Mouse (Mus musculus): ENCODE measurements around the gene Dnah7c.
"Not testable (repeated sequence)": the region's sequence is repeated elsewhere in the genome, so short reads cannot be mapped to it uniquely, and the experiment has no call there.

Dnah7c gene

DNA sequence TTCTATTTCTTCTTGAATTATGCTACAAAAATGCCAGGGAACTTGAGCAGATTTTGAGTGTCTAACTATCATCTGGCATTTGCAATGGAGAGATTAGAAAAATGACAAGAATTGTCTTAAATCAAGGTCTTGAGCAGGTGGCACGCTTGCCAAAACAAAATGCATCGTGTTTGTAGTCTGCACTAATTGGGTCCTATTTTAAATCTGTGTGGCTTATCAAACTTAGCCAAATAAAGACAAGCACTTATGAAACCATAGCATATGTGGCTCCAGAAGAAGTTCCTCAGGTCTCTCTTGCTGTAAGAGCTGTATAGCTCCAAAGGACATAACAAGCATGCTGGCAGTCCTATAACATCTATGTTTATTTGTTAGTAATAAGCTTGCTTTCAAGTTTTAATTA lies 300.3 kb downstream of the Dnah7c start:
- DNase-seq (ENCODE audit: extremely low read depth, insufficient read length, low spot score): not testable (repeated sequence)

DNA sequence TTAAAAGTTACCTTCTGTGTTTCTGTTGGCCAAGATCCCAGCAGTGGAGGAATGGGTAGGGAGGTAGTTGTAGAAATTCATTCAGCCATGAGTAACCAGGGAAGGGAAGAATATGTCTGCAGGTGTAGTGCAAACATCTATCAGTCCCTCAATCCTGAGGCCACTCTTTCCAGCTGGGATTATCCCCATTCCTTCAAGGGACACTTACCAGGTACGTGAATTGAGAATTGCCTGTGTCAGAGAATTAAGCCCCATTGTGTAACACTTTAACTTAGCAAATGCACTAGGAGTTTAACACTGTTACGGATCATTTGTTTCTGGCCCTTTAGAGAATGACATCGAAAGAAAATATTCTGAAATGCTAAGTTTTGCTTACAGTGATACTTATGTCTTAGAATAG lies 304.3 kb downstream of the Dnah7c start:
- DNase-seq (ENCODE audit: extremely low read depth, insufficient read length, low spot score): not testable (repeated sequence)

GRCm38 (mm10) chr1:46733405-46734106 lies 308.2 kb downstream of the Dnah7c start:
- DNase-seq (ENCODE audit: extremely low read depth, insufficient read length, low spot score): not testable (repeated sequence)

DNA sequence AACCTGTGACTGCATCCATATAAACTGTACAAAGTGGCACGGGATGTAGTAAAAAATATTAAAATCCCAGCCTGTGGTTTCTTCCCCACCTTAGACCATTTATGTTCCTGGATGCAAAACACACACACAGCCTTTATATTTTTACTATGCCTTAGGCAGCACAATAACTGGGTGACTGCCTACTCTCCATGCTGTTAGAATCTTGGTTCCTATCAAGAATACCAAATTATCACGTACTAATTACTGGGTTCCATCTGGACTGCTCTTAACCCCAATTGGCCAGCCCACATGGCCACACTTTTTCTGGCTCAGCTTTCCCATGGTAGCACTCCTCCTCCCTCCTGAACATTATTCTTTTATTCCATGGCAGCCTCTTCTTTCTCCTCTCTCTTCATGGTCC lies 309.1 kb downstream of the Dnah7c start:
- DNase-seq (ENCODE audit: extremely low read depth, insufficient read length, low spot score): not testable (repeated sequence)

DNA sequence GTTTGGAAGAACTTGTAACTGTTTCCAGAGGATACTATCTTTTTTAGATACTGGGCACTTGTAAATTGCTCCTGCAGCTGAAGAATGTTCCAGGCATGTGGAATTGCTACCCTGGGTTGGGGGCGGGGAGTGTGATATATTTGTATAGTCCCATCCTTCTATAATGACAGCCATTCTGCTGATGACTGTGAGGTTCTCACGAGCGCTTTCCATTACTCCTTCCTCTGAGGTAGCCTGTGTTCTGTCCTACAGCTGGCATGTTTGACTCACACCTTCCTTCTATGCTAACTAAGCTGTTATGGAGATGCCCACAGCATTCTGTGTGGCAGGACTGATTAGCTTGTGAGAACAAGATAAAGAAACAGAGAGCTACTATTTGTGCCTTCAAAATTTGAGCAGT lies 339.2 kb downstream of the Dnah7c start:
- DNase-seq (ENCODE audit: extremely low read depth, insufficient read length, low spot score): not testable (repeated sequence)

- not testable (repeated sequence) for DNase-seq (ENCODE audit: extremely low read depth, insufficient read length, low spot score)
Measured at GRCm38 (mm10) chr1:46769318-46769717, 343.9 kb downstream of the Dnah7c start.

DNA sequence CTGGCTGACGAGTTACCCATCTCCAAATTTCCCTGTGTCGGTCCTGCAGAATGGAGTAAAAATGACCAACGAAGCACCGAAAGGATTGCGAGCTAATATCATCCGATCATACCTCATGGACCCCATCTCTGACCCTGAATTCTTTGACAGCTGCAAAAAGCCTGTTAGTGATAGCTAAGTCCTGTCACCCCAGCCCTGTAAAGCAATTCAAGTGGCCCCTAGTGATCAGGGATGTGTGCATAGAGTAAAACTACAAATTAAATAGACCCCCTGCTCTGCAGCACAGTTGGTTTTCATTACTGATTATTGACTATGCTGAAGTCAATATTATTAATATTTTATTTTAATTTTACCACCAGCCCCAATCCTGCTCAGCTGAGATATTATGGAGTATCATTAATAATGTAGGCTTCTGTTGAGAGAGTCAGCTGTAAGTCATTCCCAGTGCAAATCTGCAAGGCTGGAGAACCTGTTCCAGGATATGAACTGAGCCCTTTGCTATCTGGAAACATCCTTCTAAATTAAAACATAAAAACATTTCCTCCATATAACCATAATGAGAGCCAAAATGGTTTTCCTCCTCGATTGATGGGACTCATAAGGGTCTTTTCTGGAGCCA lies 344.8 kb downstream of the Dnah7c start:
- not testable (repeated sequence) for DNase-seq (ENCODE audit: extremely low read depth, insufficient read length, low spot score)

DNA sequence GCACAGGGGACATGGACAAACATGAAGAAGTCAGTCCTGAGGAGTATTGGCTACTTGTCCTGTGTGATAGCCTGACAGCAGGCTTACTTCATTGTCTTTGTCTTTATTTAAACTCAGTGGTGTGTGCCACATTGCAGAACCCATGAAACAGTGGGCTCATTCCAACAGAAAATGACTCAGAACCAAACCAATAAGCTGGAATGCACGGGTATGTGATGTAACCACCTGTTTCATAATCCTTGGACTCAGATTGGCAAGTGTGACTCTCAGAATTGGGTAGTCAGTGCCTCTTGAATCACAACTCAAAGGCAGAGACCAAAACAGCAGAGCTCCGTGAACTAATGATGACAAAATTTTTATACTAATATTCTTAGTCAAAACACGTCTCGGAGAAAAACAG lies 356.8 kb downstream of the Dnah7c start:
- DNase-seq (ENCODE audit: extremely low read depth, insufficient read length, low spot score): peak; percentile 32

- DNase-seq (ENCODE audit: extremely low read depth, insufficient read length, low spot score): no peak
Measured at GRCm38 (mm10) chr1:46805074-46805473, 379.7 kb downstream of the Dnah7c start.

GRCm38 (mm10) chr1:46808630-46809029 lies 383.2 kb downstream of the Dnah7c start:
- not testable (repeated sequence) for DNase-seq (ENCODE audit: extremely low read depth, insufficient read length, low spot score)

GRCm38 (mm10) chr1:46817934-46818333 lies 392.5 kb downstream of the Dnah7c start:
- DNase-seq (ENCODE audit: extremely low read depth, insufficient read length, low spot score): no peak

- no peak for DNase-seq (ENCODE audit: extremely low read depth, insufficient read length, low spot score)
Measured at GRCm38 (mm10) chr1:46822256-46822972, 397.0 kb downstream of the Dnah7c start.

DNA sequence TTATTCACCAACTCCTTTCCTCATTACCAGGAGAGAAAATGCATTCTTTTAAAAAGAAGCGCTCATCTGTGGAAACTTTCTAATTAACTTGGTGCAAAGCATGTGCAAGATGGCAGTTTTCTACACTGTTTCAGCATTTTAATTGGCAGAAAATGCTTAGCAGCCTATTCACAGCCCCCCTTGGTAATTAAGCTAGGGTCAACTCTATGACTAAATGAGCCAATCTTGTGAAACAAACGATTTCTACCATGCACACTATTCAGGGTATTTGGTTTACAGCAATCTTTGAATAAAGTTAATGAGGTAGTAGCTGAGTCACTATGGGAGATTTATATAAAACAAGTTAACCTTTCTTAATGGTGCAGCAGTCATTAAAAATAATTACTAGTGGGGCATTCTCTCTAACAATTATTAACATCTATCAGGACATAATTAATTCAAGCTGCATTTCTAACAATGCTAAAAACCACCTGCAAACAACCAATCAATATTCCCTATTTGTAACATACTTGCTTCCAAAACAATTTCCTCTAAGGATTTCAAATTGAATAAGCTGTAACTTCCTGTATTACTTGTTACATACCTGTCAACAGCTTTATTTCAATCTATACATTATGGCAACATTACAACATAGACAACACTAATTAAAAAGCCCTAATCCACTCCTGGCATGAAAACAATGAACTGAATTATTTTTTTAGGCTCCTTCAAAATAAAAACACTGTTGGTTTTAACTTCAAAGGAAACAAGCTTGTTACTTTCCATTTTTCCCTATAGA lies 404.9 kb downstream of the Dnah7c start:
- no peak for DNase-seq (ENCODE audit: extremely low read depth, insufficient read length, low spot score)

- DNase-seq (ENCODE audit: extremely low read depth, insufficient read length, low spot score): no peak
Measured at GRCm38 (mm10) chr1:46831927-46832326, 406.5 kb downstream of the Dnah7c start.

DNA sequence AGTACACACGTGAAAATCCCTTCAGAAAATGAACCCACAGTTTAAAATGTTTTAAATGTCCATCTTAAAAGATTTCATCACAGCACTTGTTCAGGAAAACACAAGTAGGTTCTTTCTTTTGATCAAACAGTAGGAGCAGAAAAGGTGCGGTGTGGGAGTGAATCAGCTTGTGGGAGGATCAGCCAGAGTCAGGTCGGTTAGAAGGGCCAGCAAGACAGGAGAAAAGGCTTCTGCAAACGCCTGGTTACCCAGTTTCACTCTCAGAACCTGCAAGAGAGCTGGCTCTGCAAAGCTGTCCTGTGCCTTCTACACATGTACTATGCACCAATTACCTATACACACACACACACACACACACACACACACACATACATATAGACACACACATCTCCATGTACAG lies 418.0 kb downstream of the Dnah7c start:
- DNase-seq (ENCODE audit: extremely low read depth, insufficient read length, low spot score): no peak

DNA sequence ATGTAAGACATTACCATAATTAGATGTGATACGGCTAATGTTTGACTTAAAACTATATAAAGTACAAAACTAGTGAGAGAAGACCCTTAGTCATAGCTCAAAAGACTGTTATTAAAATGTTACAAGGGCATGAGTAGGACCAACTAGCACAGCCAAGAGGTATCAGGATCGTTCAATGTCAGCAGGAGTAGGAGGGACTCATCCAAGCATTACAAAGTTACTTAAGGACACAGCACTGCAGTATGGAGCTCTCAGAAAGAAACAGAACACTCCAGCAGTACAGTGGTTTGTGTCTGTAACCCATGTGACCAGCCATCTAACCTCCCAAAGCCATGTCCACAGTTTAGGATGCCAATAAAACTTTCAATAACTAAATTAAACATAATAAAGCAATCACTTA lies 418.9 kb downstream of the Dnah7c start:
- DNase-seq (ENCODE audit: extremely low read depth, insufficient read length, low spot score): no peak

DNA sequence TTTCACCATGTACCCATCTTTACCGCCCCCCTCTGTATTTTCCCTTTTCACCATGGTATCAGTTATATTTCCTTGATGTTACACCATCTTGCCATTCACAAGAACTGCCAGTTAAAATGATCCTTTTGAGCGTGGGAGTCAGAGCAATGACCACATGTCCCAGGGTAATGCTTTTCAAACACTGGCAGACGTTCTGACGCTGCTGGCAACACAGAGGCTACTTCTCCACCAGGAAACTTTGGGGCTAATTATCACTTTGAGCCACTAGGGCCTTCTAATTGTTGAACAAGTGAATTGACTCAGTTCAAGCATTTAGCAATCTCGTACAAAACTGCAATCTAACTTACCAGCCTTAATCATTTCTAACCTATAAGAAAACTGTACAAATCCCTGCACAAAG lies 419.8 kb downstream of the Dnah7c start:
- no peak for DNase-seq (ENCODE audit: extremely low read depth, insufficient read length, low spot score)

- DNase-seq (ENCODE audit: extremely low read depth, insufficient read length, low spot score): peak; percentile 45
Measured at GRCm38 (mm10) chr1:46849758-46850157, 424.4 kb downstream of the Dnah7c start.

GRCm38 (mm10) chr1:46851586-46851985 lies 426.2 kb downstream of the Dnah7c start:
- no peak for DNase-seq (ENCODE audit: extremely low read depth, insufficient read length, low spot score)

DNA sequence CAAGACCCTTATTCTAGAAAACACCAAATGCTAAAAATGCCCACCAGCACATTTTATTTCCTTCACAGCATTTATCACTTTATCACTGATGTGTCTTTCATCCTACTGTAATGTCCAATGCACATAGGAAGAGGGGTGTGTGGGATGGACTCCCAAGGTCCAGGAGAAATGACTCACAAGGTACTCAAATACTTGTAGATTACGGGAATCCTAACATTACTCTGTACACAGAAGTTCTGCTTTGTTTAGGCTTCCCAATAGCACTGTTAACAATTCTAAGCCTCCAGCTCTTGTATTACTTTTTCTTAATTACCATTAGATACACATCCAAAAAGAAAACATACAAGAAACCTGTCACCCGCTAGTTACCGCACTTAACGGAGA lies 426.8 kb downstream of the Dnah7c start:
- DNase-seq (ENCODE audit: extremely low read depth, insufficient read length, low spot score): no peak

Data from 3134 (cell line).